Mouse (Mus musculus): ENCODE measurements around the gene Klhl12. TPM values are rescaled to one million over a fixed set of nuclear protein-coding genes. Genes with fewer than 3 reads are reported as not detected.
"Not testable (repeated sequence)": the region's sequence is repeated elsewhere in the genome, so short reads cannot be mapped to it uniquely, and the experiment has no call there.

The Klhl12 gene
- polyA plus RNA-seq, 1 experiment = 24.1 TPM

GRCm38 (mm10) chr1:134521163-134521562 lies 65.8 kb downstream of the Klhl12 start:
- Histone ChIP-seq H3K4me1 (ENCODE audit: control insufficient read depth, insufficient read depth, low read length) (peaks cover 2% of the 10 kb centered on the region), H3K27ac (ENCODE audit: control insufficient read depth, insufficient read depth, low read depth, low read length, poor library complexity) (no peak overlapping the region)
- TF ChIP-seq POLR2A (IDR thresholded peaks at IDR 0.05; ENCODE audit: borderline replicate concordance, control insufficient read depth, low read depth, low read length) (no peak), CTCF (IDR thresholded peaks at IDR 0.05; ENCODE audit: control insufficient read depth, insufficient read depth, low read length) (no peak)

DNA sequence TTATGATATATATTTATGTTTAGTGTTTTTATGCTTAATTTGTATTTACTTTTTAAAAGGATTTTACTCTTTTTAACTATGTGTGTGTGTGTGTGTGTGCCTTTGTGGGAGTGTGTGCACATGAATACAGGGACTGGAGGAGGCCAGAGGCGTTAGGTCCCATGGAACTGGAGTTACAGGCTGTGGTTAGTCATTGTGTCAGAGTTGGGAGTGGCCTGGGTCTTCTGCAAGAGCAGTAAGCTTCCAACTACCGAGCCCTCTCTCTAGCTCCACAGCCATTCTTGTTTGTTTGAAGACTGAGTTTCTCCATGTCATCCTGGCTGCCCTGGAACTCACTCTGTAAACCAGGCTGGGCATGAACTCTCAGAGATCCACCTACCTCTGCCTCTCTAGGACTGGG lies 67.0 kb downstream of the Klhl12 start:
- no peak for TF ChIP-seq CTCF (IDR thresholded peaks at IDR 0.05; ENCODE audit: control insufficient read depth, insufficient read depth, low read length)
- TF ChIP-seq POLR2A (IDR thresholded peaks at IDR 0.05; ENCODE audit: borderline replicate concordance, control insufficient read depth, low read depth, low read length) = no peak
- H3K4me3 ChIP-seq (replicated peaks; ENCODE audit: control insufficient read depth, low read depth, low read length) = no peak overlapping the region
- H3K4me1 ChIP-seq (ENCODE audit: control insufficient read depth, insufficient read depth, low read length) = peaks cover 2% of the 10 kb centered on the region
- 18% methylated on average over 2 of the region's 2 CpGs for WGBS
- peak overlapping the region; percentile 11; the same call in 1 of the 2 replicates for H3K27ac ChIP-seq (ENCODE audit: control insufficient read depth, insufficient read depth, low read depth, low read length, poor library complexity)

More at GRCm38 (mm10) chr1:134521163-134521562, 65.8 kb downstream of the Klhl12 start:
- no peak overlapping the region for H3K4me3 ChIP-seq (replicated peaks; ENCODE audit: control insufficient read depth, low read depth, low read length)
- WGBS = 60% methylated on average over 7 of the region's 7 CpGs

- no peak overlapping the region for H3K27ac ChIP-seq (ENCODE audit: control insufficient read depth, insufficient read depth, low read depth, low read length, poor library complexity)
- no peak overlapping the region for H3K4me3 ChIP-seq (replicated peaks; ENCODE audit: control insufficient read depth, low read depth, low read length)
- H3K4me1 ChIP-seq (ENCODE audit: control insufficient read depth, insufficient read depth, low read length) = peaks cover 2% of the 10 kb centered on the region
- TF ChIP-seq POLR2A (IDR thresholded peaks at IDR 0.05; ENCODE audit: borderline replicate concordance, control insufficient read depth, low read depth, low read length) (no peak), CTCF (IDR thresholded peaks at IDR 0.05; ENCODE audit: control insufficient read depth, insufficient read depth, low read length) (peak; percentile 60)
- 57% methylated on average over 5 of the region's 5 CpGs for WGBS
These were observed 69.1 kb downstream of the Klhl12 start for GRCm38 (mm10) chr1:134524424-134524823.

GRCm38 (mm10) chr1:134525015-134525414 lies 69.7 kb downstream of the Klhl12 start:
- peaks cover 2% of the 10 kb centered on the region for H3K4me1 ChIP-seq (ENCODE audit: control insufficient read depth, insufficient read depth, low read length)
- TF ChIP-seq CTCF (IDR thresholded peaks at IDR 0.05; ENCODE audit: control insufficient read depth, insufficient read depth, low read length) (no peak), POLR2A (IDR thresholded peaks at IDR 0.05; ENCODE audit: borderline replicate concordance, control insufficient read depth, low read depth, low read length) (no peak)
- no peak overlapping the region for H3K4me3 ChIP-seq (replicated peaks; ENCODE audit: control insufficient read depth, low read depth, low read length)
- 90% methylated on average over 1 of the region's 1 CpGs for WGBS
- H3K27ac ChIP-seq (ENCODE audit: control insufficient read depth, insufficient read depth, low read depth, low read length, poor library complexity) = no peak overlapping the region

- Histone ChIP-seq H3K27ac (ENCODE audit: control insufficient read depth, insufficient read depth, low read depth, low read length, poor library complexity) (peak overlapping the region; percentile 75), H3K4me1 (ENCODE audit: control insufficient read depth, insufficient read depth, low read length) (peaks cover 2% of the 10 kb centered on the region), H3K4me3 (replicated peaks; ENCODE audit: control insufficient read depth, low read depth, low read length) (no peak overlapping the region)
- WGBS = 53% methylated on average over 6 of the region's 6 CpGs
- no peak for TF ChIP-seq POLR2A (IDR thresholded peaks at IDR 0.05; ENCODE audit: borderline replicate concordance, control insufficient read depth, low read depth, low read length)
- TF ChIP-seq CTCF (IDR thresholded peaks at IDR 0.05; ENCODE audit: control insufficient read depth, insufficient read depth, low read length) = no peak
These were observed 71.4 kb downstream of the Klhl12 start for GRCm38 (mm10) chr1:134526752-134527151.

GRCm38 (mm10) chr1:134530618-134531017 lies 75.3 kb downstream of the Klhl12 start:
- no peak overlapping the region for H3K4me3 ChIP-seq (replicated peaks; ENCODE audit: control insufficient read depth, low read depth, low read length)
- 80% methylated on average over 6 of the region's 6 CpGs for WGBS
- no peaks in the 10 kb centered on the region; the same call in 1 of the 2 replicates for H3K4me1 ChIP-seq (ENCODE audit: control insufficient read depth, insufficient read depth, low read length)
- no peak overlapping the region for H3K27ac ChIP-seq (ENCODE audit: control insufficient read depth, insufficient read depth, low read depth, low read length, poor library complexity)
- TF ChIP-seq CTCF (IDR thresholded peaks at IDR 0.05; ENCODE audit: control insufficient read depth, insufficient read depth, low read length) (no peak), POLR2A (IDR thresholded peaks at IDR 0.05; ENCODE audit: borderline replicate concordance, control insufficient read depth, low read depth, low read length) (no peak)

GRCm38 (mm10) chr1:134533710-134534109 lies 78.4 kb downstream of the Klhl12 start:
- H3K4me1 ChIP-seq (ENCODE audit: control insufficient read depth, insufficient read depth, low read length) = not testable (repeated sequence)
- 93% methylated on average over 10 of the region's 10 CpGs for WGBS

GRCm38 (mm10) chr1:134535054-134535453 lies 79.7 kb downstream of the Klhl12 start:
- H3K27ac ChIP-seq (ENCODE audit: control insufficient read depth, insufficient read depth, low read depth, low read length, poor library complexity) = no peak overlapping the region
- peaks cover 1% of the 10 kb centered on the region; the same call in 1 of the 2 replicates for H3K4me1 ChIP-seq (ENCODE audit: control insufficient read depth, insufficient read depth, low read length)
- H3K4me3 ChIP-seq (replicated peaks; ENCODE audit: control insufficient read depth, low read depth, low read length) = no peak overlapping the region
- WGBS = 98% methylated on average over 1 of the region's 1 CpGs
- TF ChIP-seq POLR2A (IDR thresholded peaks at IDR 0.05; ENCODE audit: borderline replicate concordance, control insufficient read depth, low read depth, low read length) (no peak), CTCF (IDR thresholded peaks at IDR 0.05; ENCODE audit: control insufficient read depth, insufficient read depth, low read length) (no peak)

More at GRCm38 (mm10) chr1:134533710-134534109, 78.4 kb downstream of the Klhl12 start:
- H3K4me3 ChIP-seq (replicated peaks; ENCODE audit: control insufficient read depth, low read depth, low read length); H3K27ac ChIP-seq (ENCODE audit: control insufficient read depth, insufficient read depth, low read depth, low read length, poor library complexity): not testable (repeated sequence)

- TF ChIP-seq CTCF (IDR thresholded peaks at IDR 0.05; ENCODE audit: control insufficient read depth, insufficient read depth, low read length) (no peak), POLR2A (IDR thresholded peaks at IDR 0.05; ENCODE audit: borderline replicate concordance, control insufficient read depth, low read depth, low read length) (no peak)
- Histone ChIP-seq H3K4me1 (ENCODE audit: control insufficient read depth, insufficient read depth, low read length) (peaks cover 1% of the 10 kb centered on the region; the same call in 1 of the 2 replicates), H3K27ac (ENCODE audit: control insufficient read depth, insufficient read depth, low read depth, low read length, poor library complexity) (no peak overlapping the region), H3K4me3 (replicated peaks; ENCODE audit: control insufficient read depth, low read depth, low read length) (no peak overlapping the region)
- 70% methylated on average over 3 of the region's 3 CpGs for WGBS
These were observed 80.2 kb downstream of the Klhl12 start for GRCm38 (mm10) chr1:134535513-134535912.
